ENCODE assay signal across 24 mouse cellular contexts in genomic region chr2:148349509-148350307, GRCm38 (mm10). TPM values are rescaled to one million over a fixed set of nuclear protein-coding genes. Genes with fewer than 3 reads are reported as not detected.
"Had no signal": no experiment of that assay in that cellular context is flagged by ENCODE, and none has a peak within 500 bp of the region (broad histone marks: within the 10 kb centered on the region; RNA-seq: fewer than 3 reads in every experiment).

No protein-coding gene starts in this region.

- H3K9me3 ChIP-seq: heart, embryonic 12.5 days; hindbrain, embryonic 10.5 days; hindbrain, embryonic 12.5 days; intestine, embryonic 15.5 days; liver, embryonic 13.5 days; liver, embryonic 15.5 days had no signal

- ATAC-seq: forebrain, postnatal 0 days; hindbrain, embryonic 16.5 days; inflammation-experienced regulatory T-cells, adult 6 months; intestine, embryonic 15.5 days; intestine, postnatal 0 days had no signal

- H3K4me3 ChIP-seq: heart, adult 2 months; heart, embryonic 12.5 days; hindbrain, embryonic 10.5 days; hindbrain, embryonic 12.5 days; intestine, embryonic 15.5 days; liver, embryonic 13.5 days; liver, embryonic 15.5 days had no signal

- H3K27me3 ChIP-seq: heart, embryonic 12.5 days; hindbrain, embryonic 12.5 days; intestine, embryonic 15.5 days; liver, embryonic 13.5 days; liver, embryonic 15.5 days had no signal

- H3K4me2 ChIP-seq: heart, embryonic 12.5 days; hindbrain, embryonic 12.5 days; hindbrain, embryonic 14.5 days; intestine, embryonic 15.5 days; liver, embryonic 11.5 days; liver, embryonic 13.5 days; liver, embryonic 15.5 days had no signal

- H3K36me3 ChIP-seq: heart, embryonic 12.5 days; hindbrain, embryonic 10.5 days; hindbrain, embryonic 12.5 days; intestine, embryonic 15.5 days; liver, embryonic 13.5 days; liver, embryonic 15.5 days had no signal

- H3K9ac ChIP-seq: forebrain, postnatal 0 days; heart, embryonic 12.5 days; hindbrain, embryonic 12.5 days; hindbrain, embryonic 14.5 days; intestine, embryonic 15.5 days; liver, embryonic 13.5 days; liver, embryonic 15.5 days had no signal

- H3K27ac ChIP-seq: heart, adult 2 months; hindbrain, embryonic 10.5 days; hindbrain, embryonic 12.5 days; hindbrain, embryonic 14.5 days; intestine, embryonic 15.5 days; liver, embryonic 13.5 days; liver, embryonic 15.5 days had no signal

- DNase-seq: forebrain, postnatal 0 days; gastrocnemius, postnatal 14 days; gastrocnemius, postnatal 36 days; heart, adult 2 months; heart, postnatal 10 days; heart, postnatal 4 days; kidney, adult 18-20 months; kidney, adult 8-10 months; kidney, postnatal 10 days; kidney, postnatal 25 days; kidney, postnatal 4 days; left cerebral cortex, postnatal 4 days; liver; liver, embryonic 13.5 days had no signal

- H3K4me1 ChIP-seq: hindbrain, embryonic 10.5 days; hindbrain, embryonic 12.5 days; intestine, embryonic 15.5 days; liver, embryonic 13.5 days; liver, embryonic 15.5 days had no signal

RNA-seq across cellular contexts. Expression of gene Sstr4, which starts 45.4 kb away (rescaled TPM):
- polyA plus RNA-seq: inflammation-experienced regulatory T-cells, adult 6 months; liver, embryonic 13.5 days; liver, embryonic 15.5 days had no signal
